Mouse (Mus musculus): Measurements from ENCODE around the gene Bpifb1. TPM values are rescaled to one million over a fixed set of nuclear protein-coding genes. Genes with fewer than 3 reads are reported as not detected.
"Not testable (repeated sequence)": the region's sequence is repeated elsewhere in the genome, so short reads cannot be mapped to it uniquely, and the experiment has no call there.

Gene Bpifb1
- polyA plus RNA-seq, 1 experiment from 2014 or later: 711 TPM

DNA sequence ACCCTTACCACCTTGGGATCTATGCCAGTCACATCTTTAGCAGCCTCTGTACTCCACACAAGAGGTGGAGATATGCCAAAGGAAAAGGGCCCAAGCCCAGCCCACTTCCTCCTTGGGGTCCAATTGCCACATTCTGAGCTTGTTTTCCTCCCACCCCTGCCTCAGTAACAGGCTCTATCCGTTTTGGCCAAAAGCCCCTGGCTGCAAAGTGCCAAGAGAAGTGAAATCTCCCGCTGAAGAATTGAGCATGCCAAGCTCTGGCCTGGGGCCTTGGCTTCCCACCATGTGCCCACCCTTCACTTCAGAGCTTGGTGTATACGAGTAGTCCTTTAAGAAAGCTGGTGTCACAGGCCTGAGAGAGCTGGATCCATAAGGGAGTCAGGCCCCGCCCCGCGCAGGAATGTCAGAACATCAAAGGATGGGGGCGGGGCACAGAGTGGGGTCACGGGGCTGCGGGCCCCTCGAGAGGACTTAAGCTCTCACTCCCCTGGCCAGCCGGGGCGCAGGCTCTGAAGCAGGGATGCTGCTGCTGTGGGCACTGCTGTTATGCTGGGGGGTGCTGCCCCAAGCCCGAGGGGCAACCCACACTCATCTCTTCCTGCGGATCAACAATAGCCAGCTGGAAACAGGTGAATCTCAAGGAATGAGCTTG lies 32.8 kb downstream of the Bpifb1 start, which contains the start of gene Bpifb5:
Bpifb5 (plus strand) TSS at position 478 of the 652 bp plus-strand sequence.
- Histone ChIP-seq H3K27me3 (ENCODE audit: control insufficient read depth, insufficient read depth, low read length) (no peaks in the 10 kb centered on the region), H3K4me1 (ENCODE audit: control insufficient read depth, insufficient read depth, low read length) (peaks cover 5% of the 10 kb centered on the region; the same call in 1 of the 2 replicates), H3K4me2 (ENCODE audit: low read depth, low read length) (no peak within 1 kb of the TSS), H3K9ac (ENCODE audit: low read length) (no peak within 1 kb of the TSS), H3K4me3 (replicated peaks; ENCODE audit: low read length) (no peak within 1 kb of the TSS), H3K9me3 (replicated peaks; ENCODE audit: control insufficient read depth, low read length) (no peaks in the 10 kb centered on the region), H3K27ac (ENCODE audit: low read length) (no peak within 1 kb of the TSS), H3K36me3 (ENCODE audit: control insufficient read depth, insufficient read depth, low read length) (no peaks in the 10 kb centered on the region)
- 4% methylated on average over 14 of the region's 14 CpGs for WGBS
- peak; percentile 49; the same call in 1 of the 2 replicates for ATAC-seq (ENCODE audit: insufficient read depth, low FRiP score)

DNA sequence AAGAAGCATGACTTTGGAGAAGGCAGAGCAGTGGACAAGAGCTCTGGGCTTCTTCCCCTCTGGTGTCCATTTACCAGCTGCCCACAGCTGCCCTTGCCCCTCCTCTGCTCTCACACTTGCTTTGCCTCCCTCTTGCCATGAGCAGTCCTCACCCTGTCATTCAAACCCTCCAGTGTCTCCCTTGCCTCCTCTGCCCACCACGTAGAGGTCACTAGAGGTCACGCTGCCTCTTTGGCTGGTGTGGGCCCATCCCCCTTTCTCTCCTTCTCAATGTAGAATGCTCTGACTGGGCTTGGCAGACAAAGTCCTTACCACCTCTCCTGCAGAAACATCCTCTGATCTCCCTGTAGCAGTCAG lies 33.3 kb downstream of the Bpifb1 start:
- no peak overlapping the region for H3K9ac ChIP-seq (ENCODE audit: low read length)
- 26% methylated on average over 2 of the region's 2 CpGs for WGBS
- H3K27ac ChIP-seq (ENCODE audit: low read length): no peak overlapping the region
- H3K4me2 ChIP-seq (ENCODE audit: low read depth, low read length): no peak overlapping the region
- H3K4me3 ChIP-seq (replicated peaks; ENCODE audit: low read length): no peak overlapping the region
- no peaks in the 10 kb centered on the region for H3K9me3 ChIP-seq (replicated peaks; ENCODE audit: control insufficient read depth, low read length)
- no peaks in the 10 kb centered on the region for H3K36me3 ChIP-seq (ENCODE audit: control insufficient read depth, insufficient read depth, low read length)
- no peaks in the 10 kb centered on the region for H3K27me3 ChIP-seq (ENCODE audit: control insufficient read depth, insufficient read depth, low read length)
- ATAC-seq (ENCODE audit: insufficient read depth, low FRiP score): no peak
- peaks cover 5% of the 10 kb centered on the region; the same call in 1 of the 2 replicates for H3K4me1 ChIP-seq (ENCODE audit: control insufficient read depth, insufficient read depth, low read length)

DNA sequence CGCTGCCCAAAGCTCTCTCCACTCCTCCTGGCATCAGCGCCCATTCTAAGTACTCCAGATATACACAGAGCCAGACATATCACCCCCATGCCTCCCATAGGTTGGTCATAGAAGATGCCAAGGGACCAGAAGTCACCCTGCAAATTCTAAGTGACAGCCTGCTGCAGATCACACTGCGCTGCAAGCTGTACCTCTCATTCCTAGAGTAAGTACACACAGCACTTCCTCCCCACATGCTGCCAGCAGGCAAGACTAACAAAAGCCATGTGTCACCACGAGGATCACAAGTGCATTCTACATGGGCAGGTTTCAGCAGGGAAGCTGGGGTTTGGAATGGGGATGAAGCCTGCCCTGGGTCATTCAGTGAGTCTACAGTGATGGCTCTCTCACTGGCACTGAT lies 36.4 kb downstream of the Bpifb1 start:
- Histone ChIP-seq H3K4me2 (ENCODE audit: low read depth, low read length) (no peak overlapping the region), H3K27me3 (ENCODE audit: control insufficient read depth, insufficient read depth, low read length) (no peaks in the 10 kb centered on the region), H3K9me3 (replicated peaks; ENCODE audit: control insufficient read depth, low read length) (no peaks in the 10 kb centered on the region), H3K4me3 (replicated peaks; ENCODE audit: low read length) (no peak overlapping the region), H3K4me1 (ENCODE audit: control insufficient read depth, insufficient read depth, low read length) (peaks cover 5% of the 10 kb centered on the region; the same call in 1 of the 2 replicates), H3K9ac (ENCODE audit: low read length) (no peak overlapping the region), H3K36me3 (ENCODE audit: control insufficient read depth, insufficient read depth, low read length) (no peaks in the 10 kb centered on the region), H3K27ac (ENCODE audit: low read length) (no peak overlapping the region)
- WGBS: 71% methylated on average over 4 of the region's 4 CpGs
- ATAC-seq (ENCODE audit: insufficient read depth, low FRiP score): no peak

DNA sequence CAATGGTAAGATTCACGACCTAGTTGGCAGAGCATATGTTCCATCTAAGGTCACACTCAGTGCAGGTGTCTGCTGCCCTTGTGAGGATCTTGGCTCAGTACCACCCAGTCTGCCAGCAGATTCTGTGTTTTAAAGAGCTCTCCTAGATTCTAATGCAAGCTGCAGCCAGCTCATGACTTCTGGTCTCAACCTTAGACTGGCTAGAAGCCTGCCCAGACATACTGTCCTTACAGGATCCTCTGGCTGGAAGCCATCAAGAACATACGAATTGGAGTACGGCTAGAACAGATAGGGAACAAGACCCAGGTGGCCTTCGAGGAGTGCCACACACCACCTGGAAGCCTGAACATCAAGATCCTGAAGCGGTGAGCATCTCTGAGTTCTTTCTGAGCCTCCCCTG lies 37.2 kb downstream of the Bpifb1 start:
- WGBS: 79% methylated on average over 5 of the region's 5 CpGs

DNA sequence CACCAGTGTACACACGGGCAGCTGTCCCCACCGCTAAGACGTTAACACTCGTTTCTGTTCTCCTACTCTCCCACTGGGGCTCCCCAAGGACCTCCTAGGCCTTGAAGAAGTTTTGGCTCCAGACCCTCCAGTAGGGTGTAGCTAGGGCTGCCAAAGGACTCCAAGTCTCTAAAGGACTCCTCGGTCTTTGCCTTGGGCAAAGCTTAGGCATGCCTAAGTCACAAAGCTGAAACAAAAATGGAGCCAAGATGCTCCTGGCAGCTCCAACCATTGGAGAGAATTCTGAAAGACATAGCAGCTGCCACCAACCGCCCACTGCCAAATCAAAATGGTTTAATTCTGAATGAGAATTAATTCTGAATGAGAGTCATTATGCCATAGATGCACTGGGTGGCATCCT lies 42.8 kb downstream of the Bpifb1 start:
- H3K4me1 ChIP-seq (ENCODE audit: control insufficient read depth, insufficient read depth, low read length): no peaks in the 10 kb centered on the region
- WGBS: 89% methylated on average over 6 of the region's 6 CpGs
- H3K36me3 ChIP-seq (ENCODE audit: control insufficient read depth, insufficient read depth, low read length): no peaks in the 10 kb centered on the region
- no peak overlapping the region for H3K4me2 ChIP-seq (ENCODE audit: low read depth, low read length)
- no peak overlapping the region for H3K9ac ChIP-seq (ENCODE audit: low read length)
- H3K4me3 ChIP-seq (replicated peaks; ENCODE audit: low read length): no peak overlapping the region
- H3K9me3 ChIP-seq (replicated peaks; ENCODE audit: control insufficient read depth, low read length): no peaks in the 10 kb centered on the region
- no peak for ATAC-seq (ENCODE audit: insufficient read depth, low FRiP score)
- no peak overlapping the region for H3K27ac ChIP-seq (ENCODE audit: low read length)
- no peaks in the 10 kb centered on the region for H3K27me3 ChIP-seq (ENCODE audit: control insufficient read depth, insufficient read depth, low read length)

More for the DNA sequence above, 37.2 kb downstream of the Bpifb1 start:
- Histone ChIP-seq H3K27me3 (ENCODE audit: control insufficient read depth, insufficient read depth, low read length) (no peaks in the 10 kb centered on the region), H3K4me2 (ENCODE audit: low read depth, low read length) (no peak overlapping the region), H3K4me3 (replicated peaks; ENCODE audit: low read length) (no peak overlapping the region), H3K9ac (ENCODE audit: low read length) (no peak overlapping the region), H3K4me1 (ENCODE audit: control insufficient read depth, insufficient read depth, low read length) (peaks cover 5% of the 10 kb centered on the region; the same call in 1 of the 2 replicates), H3K36me3 (ENCODE audit: control insufficient read depth, insufficient read depth, low read length) (no peaks in the 10 kb centered on the region), H3K27ac (ENCODE audit: low read length) (no peak overlapping the region), H3K9me3 (replicated peaks; ENCODE audit: control insufficient read depth, low read length) (no peaks in the 10 kb centered on the region)
- no peak for ATAC-seq (ENCODE audit: insufficient read depth, low FRiP score)

DNA sequence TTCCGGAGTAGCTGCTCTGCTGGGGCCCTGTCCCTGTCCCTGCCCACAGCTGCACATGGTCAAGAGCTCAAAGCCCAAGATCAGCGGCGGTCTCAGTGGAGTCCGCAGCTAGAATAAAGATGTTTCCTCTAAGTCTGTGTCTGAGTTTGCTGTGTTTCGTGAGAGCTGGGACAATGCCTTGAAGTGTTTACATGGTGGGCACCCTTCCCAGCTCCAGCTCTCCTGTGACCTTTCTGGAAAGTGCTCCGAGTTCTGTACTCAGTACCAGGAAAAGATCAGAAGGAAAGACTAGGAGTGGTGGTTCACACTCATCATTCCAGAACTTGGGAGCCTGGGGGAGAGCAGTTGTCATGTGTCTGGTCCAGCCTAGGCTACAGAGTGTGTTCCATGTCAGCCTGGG lies 50.2 kb downstream of the Bpifb1 start:
- H3K27me3 ChIP-seq (ENCODE audit: control insufficient read depth, insufficient read depth, low read length): no peaks in the 10 kb centered on the region
- no peak for ATAC-seq (ENCODE audit: insufficient read depth, low FRiP score)
- no peak overlapping the region for H3K9ac ChIP-seq (ENCODE audit: low read length)
- no peaks in the 10 kb centered on the region for H3K4me1 ChIP-seq (ENCODE audit: control insufficient read depth, insufficient read depth, low read length)
- no peak overlapping the region for H3K27ac ChIP-seq (ENCODE audit: low read length)
- 71% methylated on average over 6 of the region's 6 CpGs for WGBS
- no peaks in the 10 kb centered on the region for H3K9me3 ChIP-seq (replicated peaks; ENCODE audit: control insufficient read depth, low read length)
- no peaks in the 10 kb centered on the region for H3K36me3 ChIP-seq (ENCODE audit: control insufficient read depth, insufficient read depth, low read length)
- no peak overlapping the region for H3K4me2 ChIP-seq (ENCODE audit: low read depth, low read length)
- no peak overlapping the region for H3K4me3 ChIP-seq (replicated peaks; ENCODE audit: low read length)

DNA sequence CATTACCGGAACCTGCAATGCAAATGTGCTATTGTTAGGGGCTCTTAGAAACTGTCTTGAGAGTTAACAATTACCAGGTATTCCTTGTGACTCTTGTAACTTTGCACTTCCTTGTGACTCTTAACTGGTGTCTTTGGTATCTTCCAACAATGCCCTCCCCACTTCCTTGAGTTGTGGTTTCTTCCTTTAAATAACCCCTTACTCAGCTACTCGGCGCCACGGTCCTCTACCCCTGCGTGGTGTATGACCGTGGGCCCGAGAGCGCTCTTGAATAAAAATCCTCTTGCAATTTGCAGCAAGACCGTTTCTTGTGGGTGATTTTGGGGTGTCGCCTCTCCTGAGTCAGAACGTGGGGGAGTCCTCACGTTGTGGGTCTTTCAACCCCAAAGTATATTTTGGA lies 52.1 kb downstream of the Bpifb1 start:
- H3K27ac ChIP-seq (ENCODE audit: low read length); ATAC-seq (ENCODE audit: insufficient read depth, low FRiP score); H3K4me1 ChIP-seq (ENCODE audit: control insufficient read depth, insufficient read depth, low read length); H3K4me3 ChIP-seq (replicated peaks; ENCODE audit: low read length); H3K4me2 ChIP-seq (ENCODE audit: low read depth, low read length); H3K27me3 ChIP-seq (ENCODE audit: control insufficient read depth, insufficient read depth, low read length); H3K9ac ChIP-seq (ENCODE audit: low read length); H3K9me3 ChIP-seq (replicated peaks; ENCODE audit: control insufficient read depth, low read length); H3K36me3 ChIP-seq (ENCODE audit: control insufficient read depth, insufficient read depth, low read length): not testable (repeated sequence)
- WGBS: 98% methylated on average over 10 of the region's 12 CpGs

DNA sequence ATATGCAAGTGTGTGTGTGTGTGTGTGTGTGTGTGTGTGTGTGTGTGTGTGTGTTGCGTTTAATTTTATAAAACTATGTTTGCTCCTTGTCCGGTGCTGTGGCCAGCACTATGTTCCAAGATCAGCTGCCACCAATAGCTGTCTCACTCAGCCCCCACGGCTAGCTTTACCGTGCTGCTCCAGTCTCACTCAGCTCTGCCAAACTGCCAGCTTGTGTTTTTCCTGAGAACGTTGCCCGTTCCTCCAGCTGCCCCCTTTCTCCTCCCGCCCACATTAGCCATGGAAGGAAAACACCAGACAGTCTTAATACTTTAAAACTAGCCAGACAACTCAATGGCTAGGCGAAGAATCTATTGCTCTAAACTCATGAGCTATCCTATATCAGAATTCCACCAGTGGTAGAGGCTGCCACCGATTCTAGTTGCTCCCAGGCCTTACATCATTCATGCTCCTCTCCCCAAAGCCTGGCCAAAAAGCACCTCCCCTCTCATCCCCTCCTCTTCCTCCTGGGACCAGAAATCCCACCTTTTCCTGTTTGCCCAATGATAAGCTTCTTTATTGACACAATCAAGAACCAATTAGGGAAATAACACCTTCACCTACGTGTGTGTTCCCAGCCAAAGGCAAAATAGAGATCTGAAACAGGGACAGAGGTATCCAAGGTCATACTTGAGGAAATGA lies 52.9 kb downstream of the Bpifb1 start:
- no peaks in the 10 kb centered on the region for H3K36me3 ChIP-seq (ENCODE audit: control insufficient read depth, insufficient read depth, low read length)
- no peak overlapping the region for H3K9ac ChIP-seq (ENCODE audit: low read length)
- 85% methylated on average over 10 of the region's 10 CpGs for WGBS
- no peak overlapping the region for H3K27ac ChIP-seq (ENCODE audit: low read length)
- H3K4me2 ChIP-seq (ENCODE audit: low read depth, low read length): no peak overlapping the region
- no peak overlapping the region for H3K4me3 ChIP-seq (replicated peaks; ENCODE audit: low read length)
- no peaks in the 10 kb centered on the region for H3K4me1 ChIP-seq (ENCODE audit: control insufficient read depth, insufficient read depth, low read length)
- ATAC-seq (ENCODE audit: insufficient read depth, low FRiP score): no peak
- no peaks in the 10 kb centered on the region for H3K27me3 ChIP-seq (ENCODE audit: control insufficient read depth, insufficient read depth, low read length)
- H3K9me3 ChIP-seq (replicated peaks; ENCODE audit: control insufficient read depth, low read length): no peaks in the 10 kb centered on the region

DNA sequence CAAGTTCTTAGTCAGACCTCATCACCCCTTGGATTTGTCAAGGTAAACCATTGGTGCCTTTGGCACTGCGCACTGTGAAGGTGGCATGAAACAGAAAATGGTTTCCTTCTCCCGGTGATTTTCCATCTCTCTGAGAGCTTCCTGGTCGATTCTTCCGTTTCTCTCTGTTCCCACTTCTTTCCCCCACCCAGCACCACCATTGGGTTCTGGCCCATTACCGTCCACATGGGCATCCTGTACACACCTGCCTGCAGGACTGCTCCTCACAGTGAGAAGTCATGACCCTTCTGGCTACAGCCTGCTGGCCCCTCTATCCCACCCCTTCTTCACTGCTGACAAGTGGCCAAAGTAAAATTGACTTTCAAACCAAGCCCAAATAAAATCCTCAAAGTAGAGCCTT lies 54.7 kb downstream of the Bpifb1 start:
- Histone ChIP-seq H3K36me3 (ENCODE audit: control insufficient read depth, insufficient read depth, low read length) (no peaks in the 10 kb centered on the region), H3K4me1 (ENCODE audit: control insufficient read depth, insufficient read depth, low read length) (no peaks in the 10 kb centered on the region), H3K4me3 (replicated peaks; ENCODE audit: low read length) (no peak overlapping the region), H3K4me2 (ENCODE audit: low read depth, low read length) (no peak overlapping the region), H3K9me3 (replicated peaks; ENCODE audit: control insufficient read depth, low read length) (no peaks in the 10 kb centered on the region), H3K27me3 (ENCODE audit: control insufficient read depth, insufficient read depth, low read length) (no peaks in the 10 kb centered on the region), H3K9ac (ENCODE audit: low read length) (no peak overlapping the region), H3K27ac (ENCODE audit: low read length) (no peak overlapping the region)
- WGBS: 91% methylated on average over 5 of the region's 5 CpGs
- no peak for ATAC-seq (ENCODE audit: insufficient read depth, low FRiP score)
